Mouse (Mus musculus) testis, postnatal 10 days (tissue): ENCODE measurements around the gene Ankrd9.

Experiments
- DNase-seq: peaks from one replicate; pipeline ENCODE4 v3.0.0; 2021; ENCODE audit warnings: low spot score

Ankrd9 gene

GRCm38 (mm10) chr12:110989409-110989808, 10.6 kb upstream of the Ankrd9 start:
- DNase-seq = no peak

DNA sequence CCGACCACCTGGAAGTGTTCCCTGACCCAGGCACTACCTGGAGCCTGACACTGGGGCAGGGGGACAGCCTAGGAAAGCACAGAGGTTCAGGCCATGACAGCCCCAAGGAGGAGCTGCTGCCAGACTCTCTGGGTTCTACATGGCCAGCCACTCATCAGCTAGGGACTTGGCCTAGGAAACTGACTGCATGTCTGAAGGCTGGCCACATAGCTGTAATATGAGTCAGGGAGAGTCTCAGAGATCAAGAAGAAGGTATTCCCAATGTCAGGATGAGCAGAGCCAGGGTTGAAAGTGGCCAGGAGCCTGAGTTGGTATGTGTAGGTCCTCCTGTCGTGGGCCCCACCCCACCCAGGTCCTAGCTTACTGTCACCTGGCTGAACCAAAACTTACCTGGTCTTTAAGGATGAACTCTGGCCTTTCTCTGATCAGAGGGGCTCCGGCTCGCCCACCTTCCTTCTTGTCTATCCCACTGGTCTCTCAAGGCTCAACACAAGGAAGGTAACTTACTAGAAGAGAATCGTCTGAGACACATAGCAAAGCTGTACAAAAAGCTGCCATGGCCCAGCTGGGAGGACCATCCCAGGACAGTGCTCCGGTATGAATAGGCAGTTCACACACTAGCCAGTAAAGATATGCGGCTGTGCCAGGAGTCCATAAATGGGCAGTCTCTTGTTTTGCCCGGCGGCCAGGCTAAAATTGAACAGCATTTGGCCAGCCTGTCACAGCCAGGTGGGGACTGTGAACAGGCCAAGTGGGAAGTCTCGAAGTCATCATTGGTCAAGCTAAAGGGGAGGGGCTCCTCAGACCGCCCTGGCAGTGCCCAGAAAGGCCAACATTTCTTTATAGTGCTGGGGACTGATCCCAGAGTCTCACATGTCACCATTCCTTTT, 7.9 kb upstream of the Ankrd9 start:
- no peak for DNase-seq

DNA sequence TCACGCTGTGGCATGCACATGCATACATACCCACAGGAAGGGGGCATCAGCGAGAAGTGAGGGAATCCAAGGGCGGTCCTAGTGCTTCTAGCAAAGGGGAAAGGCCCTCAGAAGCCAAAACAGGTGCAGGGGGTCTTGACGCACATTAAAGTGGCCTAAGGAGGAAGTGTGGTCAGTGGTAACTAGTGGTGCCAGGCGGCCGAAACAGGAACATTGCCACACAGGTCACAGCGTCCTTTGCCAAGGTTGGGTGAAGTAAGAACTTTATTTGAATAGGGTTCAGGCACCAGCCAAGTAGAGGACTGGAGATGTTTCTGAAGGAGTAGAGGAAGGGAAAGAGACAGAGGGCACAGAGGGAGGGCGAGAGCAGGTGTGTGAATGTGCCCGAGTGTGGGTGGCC, 6.3 kb upstream of the Ankrd9 start:
- DNase-seq = no peak

GRCm38 (mm10) chr12:110984598-110984997, 5.8 kb upstream of the Ankrd9 start:
- DNase-seq = no peak

- no peak for DNase-seq
These were observed 4.9 kb upstream of the Ankrd9 start for GRCm38 (mm10) chr12:110983714-110984113.

DNA sequence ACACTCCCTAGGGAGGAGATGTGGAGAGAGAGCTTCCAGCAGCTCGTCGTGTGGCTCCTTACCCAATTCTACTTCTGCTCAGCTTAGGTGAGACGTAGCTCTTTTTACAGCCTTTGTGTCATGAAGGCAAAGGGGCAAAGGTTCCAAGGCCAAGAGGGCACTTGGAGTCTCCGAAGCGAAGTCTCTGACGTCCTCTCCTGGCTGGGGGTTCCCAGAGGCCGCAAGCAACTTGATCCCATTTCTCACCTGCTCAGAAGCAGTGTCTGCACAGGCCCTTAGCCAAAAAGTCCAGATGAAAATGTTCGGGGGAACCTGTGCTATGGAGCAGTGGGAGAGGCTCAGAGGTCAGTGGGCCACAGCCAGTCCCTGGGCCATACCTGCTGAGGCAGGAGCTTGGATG, 4.2 kb upstream of the Ankrd9 start:
- no peak for DNase-seq

DNA sequence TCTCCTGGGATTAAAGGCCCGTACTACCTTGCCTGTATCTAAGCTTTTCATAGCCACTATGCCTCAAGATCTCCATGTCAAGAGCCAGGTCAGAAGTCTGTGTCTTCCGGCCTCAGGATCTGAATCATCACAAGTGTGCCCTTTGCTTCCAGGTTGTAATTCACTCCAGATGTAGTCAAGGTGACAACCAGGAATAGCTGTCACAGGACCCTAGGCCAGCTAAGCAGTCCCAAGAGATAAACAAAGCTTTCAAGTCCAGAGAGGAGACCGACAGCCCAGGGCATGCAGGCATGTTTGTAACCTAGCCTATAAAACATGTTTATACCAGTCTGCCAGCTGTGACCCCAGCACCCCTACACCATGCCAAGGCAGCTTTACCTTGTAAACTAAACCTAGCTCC, 2.9 kb upstream of the Ankrd9 start:
- no peak for DNase-seq

DNA sequence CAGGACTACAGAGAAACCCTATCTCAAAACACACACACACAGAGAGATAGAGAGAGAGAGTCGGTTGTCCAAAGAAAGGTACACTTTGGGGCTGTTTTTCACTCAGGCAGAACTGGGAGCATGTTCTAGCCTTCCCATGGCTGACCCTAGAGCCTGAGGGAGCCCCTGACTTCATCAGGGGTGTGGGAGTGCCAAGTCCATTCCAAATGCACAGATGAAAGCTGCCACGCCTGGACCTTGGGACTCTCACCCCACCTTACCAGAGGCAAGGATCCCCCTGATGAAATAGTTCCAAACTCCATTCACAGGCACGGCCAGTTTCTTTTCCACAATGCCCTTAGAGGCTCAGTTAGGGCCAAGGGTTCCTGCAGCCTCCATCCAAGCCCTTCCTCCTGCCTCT, 968 bp upstream of the Ankrd9 start:
- no peak for DNase-seq

DNA sequence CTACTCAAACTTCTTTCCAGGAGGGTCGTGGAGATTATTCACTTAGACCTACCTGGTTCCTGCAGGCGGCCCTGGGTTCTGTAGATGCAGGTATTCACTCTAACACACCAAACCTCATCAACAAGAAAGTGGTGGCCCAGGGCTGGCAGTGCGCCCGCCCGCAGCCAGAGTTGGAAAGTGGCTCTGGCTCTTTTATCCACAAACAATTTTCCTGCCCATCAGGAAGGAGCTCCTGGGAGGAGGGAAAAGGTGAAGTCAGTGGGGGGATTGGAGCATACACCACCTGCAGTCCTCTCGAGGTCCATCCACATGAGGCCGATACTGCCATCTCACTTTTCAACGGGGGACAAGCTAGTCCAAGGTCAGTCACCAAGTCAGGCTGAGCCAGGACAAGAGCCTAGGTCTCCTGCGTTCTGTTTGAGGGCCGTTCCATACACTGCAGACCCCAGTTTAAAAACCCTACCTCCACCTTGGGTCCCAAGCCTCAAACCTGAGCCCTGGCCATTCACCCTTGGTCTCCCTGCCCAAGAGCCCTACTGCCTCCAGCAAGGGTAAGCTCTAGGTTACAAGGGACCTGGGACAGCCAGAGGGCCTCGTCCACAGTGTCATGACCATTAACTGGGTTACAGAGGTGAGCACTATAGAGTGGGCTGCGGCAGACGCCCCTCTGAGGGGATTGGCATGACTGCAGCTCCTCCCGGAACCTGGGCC, 789 bp downstream of the Ankrd9 start:
- DNase-seq = no peak

DNA sequence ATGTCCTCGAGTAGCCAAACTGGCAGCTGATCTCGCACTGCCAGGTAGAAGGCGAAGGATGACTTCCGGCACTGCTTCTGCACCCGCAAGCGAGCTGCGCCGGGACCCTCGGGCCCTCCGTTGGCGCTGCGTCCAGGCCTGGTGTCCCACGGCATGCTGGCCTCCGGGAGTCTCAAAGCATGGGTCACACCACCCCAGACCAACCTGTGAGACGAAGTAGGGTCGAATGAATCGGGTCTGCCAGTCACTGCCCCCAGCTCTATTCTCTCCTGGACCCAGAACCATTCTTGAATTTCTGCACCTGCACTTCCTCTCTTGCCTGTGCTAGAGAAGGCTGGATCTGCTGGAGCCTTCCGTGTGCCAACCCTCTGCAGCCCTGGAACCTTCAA, 1.5 kb downstream of the Ankrd9 start:
- DNase-seq = no peak

DNA sequence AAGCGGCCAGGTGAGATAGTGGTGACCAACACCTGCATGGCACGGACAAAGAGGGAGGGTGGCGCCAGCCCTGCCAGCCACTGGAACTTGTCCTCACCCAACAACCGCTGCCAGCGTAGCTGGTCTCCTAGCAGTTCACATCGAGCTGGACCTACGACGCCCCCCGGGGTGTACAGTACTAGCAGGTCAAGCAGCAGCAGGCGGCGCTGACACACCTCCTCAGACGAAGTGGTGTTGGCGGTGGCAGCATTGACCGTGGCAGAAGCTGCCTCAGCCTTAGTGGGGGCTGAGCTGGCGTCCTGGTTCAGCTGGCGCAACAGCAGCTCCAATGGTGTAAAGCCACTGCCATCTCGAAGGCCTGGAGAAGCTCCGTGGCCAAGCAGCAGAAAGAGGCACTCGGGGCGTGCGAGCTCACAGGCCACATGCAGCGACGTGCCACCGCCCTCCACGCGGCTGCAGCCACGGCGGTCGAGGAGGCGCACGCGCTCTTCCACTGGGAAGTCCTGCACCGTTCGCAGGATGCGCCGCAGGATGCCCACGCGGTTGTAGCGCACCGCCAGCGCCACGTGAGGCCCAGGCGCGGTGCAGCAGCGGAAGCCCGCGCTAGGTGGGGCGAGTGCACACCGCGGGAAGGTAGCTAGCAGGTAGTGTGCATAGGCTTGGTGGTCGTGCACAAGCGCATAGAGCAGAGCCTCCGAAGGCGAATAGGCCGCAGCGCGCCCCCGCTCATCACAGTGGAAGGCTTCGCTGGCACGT, 2.1 kb downstream of the Ankrd9 start:
- no peak for DNase-seq

DNA sequence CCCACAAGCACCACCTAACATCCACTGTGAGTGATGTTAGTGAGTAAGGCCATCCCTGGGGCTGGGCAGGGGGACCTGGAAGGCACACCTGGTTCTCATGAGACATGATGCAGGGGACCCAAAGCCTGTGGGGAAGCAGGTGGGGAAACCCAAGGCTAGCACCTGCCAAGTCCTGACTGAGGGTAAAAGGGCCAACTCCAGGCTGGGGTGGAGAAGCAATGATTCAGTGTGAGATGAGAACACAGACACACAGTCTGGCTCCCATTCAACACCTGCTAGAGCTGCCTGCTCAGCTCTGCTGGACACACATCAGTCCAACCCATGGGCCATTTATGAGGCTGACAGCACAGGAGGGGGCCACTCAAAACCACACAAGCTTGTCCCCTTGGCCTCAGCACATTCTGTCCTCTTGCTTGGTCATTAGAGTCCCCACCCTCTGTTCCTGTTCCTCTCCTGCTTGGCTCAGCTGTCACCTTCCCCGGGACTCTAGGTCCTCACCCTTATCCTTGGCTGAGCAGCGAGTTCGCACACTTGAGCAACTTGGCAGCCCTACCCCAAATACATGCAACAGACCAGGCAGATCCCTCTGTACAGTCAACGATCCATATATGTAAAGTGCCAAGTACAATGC, 2.9 kb downstream of the Ankrd9 start:
- DNase-seq = no peak

GRCm38 (mm10) chr12:110975385-110975784, 3.5 kb downstream of the Ankrd9 start:
- no peak for DNase-seq

DNA sequence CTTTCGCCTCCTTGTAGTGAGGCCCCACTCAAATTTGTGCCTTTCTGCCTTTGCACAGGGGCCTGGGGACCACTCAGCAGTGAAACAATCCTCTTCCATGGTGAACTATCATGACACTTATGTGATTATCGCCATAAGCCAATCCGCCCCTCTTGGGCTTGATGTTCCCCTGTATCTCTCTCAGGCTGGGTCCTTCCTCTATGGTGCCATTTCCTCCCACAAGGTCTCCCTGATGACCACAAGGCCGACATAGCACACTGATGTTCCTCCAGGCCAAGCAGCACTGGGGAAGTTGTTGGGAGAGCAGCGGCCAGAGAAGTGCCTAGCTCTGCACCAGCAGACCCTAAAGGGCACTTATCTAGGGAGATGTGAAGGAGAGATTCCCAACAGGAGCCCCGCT, 4.1 kb downstream of the Ankrd9 start:
- no peak for DNase-seq

GRCm38 (mm10) chr12:110974295-110974694, 4.5 kb downstream of the Ankrd9 start:
- DNase-seq = no peak

DNA sequence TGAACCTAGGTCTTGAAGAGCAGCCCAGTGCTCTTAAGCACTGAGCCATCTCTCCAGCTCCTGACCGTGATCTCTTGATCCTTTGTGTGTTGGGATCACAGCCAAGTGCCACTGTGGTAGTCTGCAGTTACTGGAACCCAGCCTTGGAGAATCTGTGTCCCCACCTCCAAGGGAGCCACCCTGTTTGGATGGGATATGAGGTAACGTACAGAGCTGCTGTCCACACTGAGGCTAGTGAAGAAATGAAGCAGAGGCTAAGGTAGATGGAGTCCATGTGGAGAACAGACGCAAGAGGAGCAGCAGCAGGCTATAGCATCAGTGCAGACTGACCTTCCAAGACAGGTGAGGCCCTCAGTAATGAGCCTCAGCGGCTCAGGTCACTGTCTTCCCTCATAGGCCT, 5.0 kb downstream of the Ankrd9 start:
- DNase-seq = no peak

GRCm38 (mm10) chr12:110971972-110972371, 6.9 kb downstream of the Ankrd9 start:
- no peak for DNase-seq

- DNase-seq = no peak
These were observed 8.4 kb downstream of the Ankrd9 start for GRCm38 (mm10) chr12:110970408-110970807.

DNA sequence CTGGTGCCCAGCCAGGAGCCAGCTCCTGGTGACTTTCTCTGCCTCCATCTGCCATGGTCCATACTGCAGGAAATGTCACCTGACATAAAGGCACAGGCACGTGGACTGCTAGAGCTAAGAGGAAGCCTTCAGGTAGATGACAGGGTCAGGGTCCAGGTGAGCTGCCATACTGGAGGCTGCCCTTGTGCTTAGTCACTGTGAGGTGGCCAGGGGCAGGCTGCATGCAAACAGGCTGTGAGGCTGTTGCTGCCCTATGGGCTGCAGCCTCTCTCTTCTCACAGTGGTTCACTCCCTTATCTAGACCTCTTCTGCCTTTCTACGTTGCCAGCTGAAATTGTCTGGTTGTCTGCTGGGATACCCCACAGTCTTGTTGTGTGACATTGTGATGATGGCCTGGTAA, 11.7 kb downstream of the Ankrd9 start:
- DNase-seq = no peak

- no peak for DNase-seq
These were observed 12.8 kb downstream of the Ankrd9 start for GRCm38 (mm10) chr12:110966079-110966478.

- no peak for DNase-seq
These were observed 13.3 kb downstream of the Ankrd9 start for GRCm38 (mm10) chr12:110965500-110965899.

DNA sequence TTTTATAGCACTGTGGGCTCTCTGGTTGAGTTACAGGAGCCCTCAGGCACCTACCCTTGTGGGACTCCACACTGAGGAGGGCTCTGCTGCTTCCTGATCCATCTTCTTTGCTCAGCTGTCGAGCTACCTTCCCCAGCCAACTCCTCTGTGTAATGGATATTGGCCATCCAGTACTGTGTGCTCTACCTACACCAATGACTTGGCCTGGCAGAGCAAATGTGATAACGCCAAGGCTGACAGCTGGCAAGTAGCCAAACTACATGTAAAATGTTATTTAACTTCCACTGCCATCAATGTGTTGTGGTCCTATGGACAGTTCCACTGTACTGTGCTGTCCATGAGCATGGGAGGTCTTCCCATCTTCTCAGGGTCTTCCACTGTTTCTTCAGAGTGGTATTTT, 16.9 kb downstream of the Ankrd9 start:
- no peak for DNase-seq
